Mouse (Mus musculus): ENCODE measurements around the gene Olfr684.

DNA sequence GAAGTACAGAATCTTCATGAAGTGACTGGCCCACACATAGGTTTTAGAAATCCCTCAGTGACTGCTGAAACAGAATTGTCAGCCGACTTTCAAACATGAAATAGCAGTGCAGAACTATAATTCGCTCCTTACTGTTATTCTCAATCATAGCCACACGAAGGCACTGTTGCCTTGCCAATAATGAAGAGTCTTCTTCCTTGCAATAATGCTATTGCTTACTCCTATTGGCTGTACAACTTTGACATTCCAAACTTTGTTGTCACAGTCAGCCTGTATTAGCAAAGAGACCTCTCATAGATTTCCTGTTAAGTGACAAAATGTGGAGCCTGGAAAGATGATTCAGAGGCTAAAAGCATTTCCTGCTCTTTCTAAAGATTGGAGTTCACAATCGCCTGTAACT is 7.3 kb upstream of the Olfr684 start:
- TF ChIP-seq POLR2A (IDR thresholded peaks at IDR 0.05; ENCODE audit: low read depth, low read length) = no peak
- TF ChIP-seq CTCF (IDR thresholded peaks at IDR 0.05; ENCODE audit: extremely low read depth, insufficient read length, insufficient replicate concordance, low read depth, low read length) = no peak
